Mouse (Mus musculus): ENCODE results near the gene Jund. TPM values are rescaled to one million over a fixed set of nuclear protein-coding genes. Genes with fewer than 3 reads are reported as not detected.

Jund gene
- polyA plus RNA-seq, 1 experiment = not detected

DNA sequence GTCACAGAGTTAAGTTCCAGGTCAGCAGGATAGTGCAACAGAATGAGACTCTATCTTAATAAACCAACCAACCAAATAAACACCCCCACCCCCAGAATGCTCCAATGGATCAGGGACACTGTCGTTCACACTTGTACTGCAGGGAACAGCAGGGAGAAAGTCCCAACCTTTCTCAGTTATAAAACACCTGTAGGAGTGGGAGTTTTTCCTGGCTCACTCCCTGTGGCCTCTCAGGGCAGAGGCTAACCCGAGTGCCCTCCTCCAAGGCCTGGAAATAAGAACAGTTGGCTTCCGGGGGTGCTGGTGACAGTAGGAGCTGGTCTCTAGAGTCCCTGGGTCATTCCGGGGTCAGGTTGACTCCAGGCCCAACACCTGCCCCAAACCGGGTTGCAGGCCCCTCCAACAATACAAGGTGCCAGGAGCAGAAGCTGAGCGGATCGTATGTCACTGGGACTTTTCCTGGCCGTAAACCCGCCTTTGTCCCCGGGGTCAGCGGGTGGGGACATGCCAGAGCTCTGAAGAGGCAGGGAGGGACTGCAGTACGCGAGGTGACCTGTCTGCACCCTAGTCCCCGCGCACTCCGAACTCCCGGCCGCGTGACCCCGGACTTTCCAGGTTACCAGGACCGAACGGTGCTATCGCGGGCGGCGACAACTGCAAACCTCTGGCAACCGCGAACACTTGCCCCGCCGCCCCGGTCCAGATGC lies 39.7 kb upstream of the Jund start:
- H3K4me1 ChIP-seq (ENCODE audit: control insufficient read depth, insufficient read depth, low read length) = peaks cover 18% of the 10 kb centered on the region
- peak overlapping the region; percentile 78 for H3K4me3 ChIP-seq (ENCODE audit: insufficient read depth, low read depth, low read length)
- H3K27ac ChIP-seq (ENCODE audit: insufficient read depth, low read depth, low read length) = no peak overlapping the region
- TF ChIP-seq POLR2A (IDR thresholded peaks at IDR 0.05; ENCODE audit: insufficient read depth, low read depth, low read length) (no peak), CTCF (IDR thresholded peaks at IDR 0.05; ENCODE audit: insufficient read depth, low read depth, low read length) (peak; percentile 13; the same call in 1 of the 2 replicates)
- WGBS = 1% methylated on average over 31 of the region's 31 CpGs

DNA sequence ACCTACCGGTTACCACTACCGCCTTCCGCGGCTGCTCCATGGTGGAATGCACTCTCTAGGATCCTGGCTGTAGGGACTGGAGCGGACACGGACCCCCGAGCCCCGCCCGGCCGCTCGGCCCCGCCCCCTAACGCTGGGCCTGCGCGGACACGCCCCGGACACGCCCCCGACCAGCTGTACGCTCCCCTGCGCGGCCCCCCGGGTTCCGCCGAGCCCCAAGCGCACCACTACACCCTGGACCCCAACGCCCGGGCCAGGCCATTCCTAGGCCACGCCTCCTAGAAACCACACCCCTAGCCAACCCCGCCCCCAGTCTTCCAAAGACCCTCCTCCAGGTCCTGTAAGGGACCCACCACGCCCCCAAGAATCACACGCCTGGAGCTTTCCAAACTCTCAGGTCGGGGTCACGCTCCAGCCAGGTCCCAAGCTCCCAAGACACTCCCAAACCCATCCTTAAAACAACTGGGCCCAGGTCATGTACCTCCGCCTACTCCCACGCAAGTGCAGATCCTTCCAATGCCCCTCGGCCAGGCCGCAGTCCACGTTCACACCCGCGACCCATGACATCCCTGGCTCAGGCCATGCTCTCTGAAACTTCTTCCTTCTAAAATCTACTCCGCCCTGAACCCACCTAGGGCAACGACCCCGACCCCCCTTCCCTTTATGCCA lies 39.0 kb upstream of the Jund start:
- H3K4me1 ChIP-seq (ENCODE audit: control insufficient read depth, insufficient read depth, low read length) = peaks cover 18% of the 10 kb centered on the region
- H3K4me3 ChIP-seq (ENCODE audit: insufficient read depth, low read depth, low read length) = peak overlapping the region; percentile 78
- TF ChIP-seq CTCF (IDR thresholded peaks at IDR 0.05; ENCODE audit: insufficient read depth, low read depth, low read length) (no peak), POLR2A (IDR thresholded peaks at IDR 0.05; ENCODE audit: insufficient read depth, low read depth, low read length) (no peak)
- 1% methylated on average over 44 of the region's 44 CpGs for WGBS
- no peak overlapping the region for H3K27ac ChIP-seq (ENCODE audit: insufficient read depth, low read depth, low read length)

- peaks cover 18% of the 10 kb centered on the region for H3K4me1 ChIP-seq (ENCODE audit: control insufficient read depth, insufficient read depth, low read length)
- H3K27ac ChIP-seq (ENCODE audit: insufficient read depth, low read depth, low read length) = no peak within 1 kb of the TSS
- WGBS = 8% methylated on average over 14 of the region's 14 CpGs
- no peak for TF ChIP-seq CTCF (IDR thresholded peaks at IDR 0.05; ENCODE audit: insufficient read depth, low read depth, low read length)
- no peak for TF ChIP-seq POLR2A (IDR thresholded peaks at IDR 0.05; ENCODE audit: insufficient read depth, low read depth, low read length)
- peak within 1 kb of the TSS; percentile 78 for H3K4me3 ChIP-seq (ENCODE audit: insufficient read depth, low read depth, low read length)
These were observed 38.5 kb upstream of the Jund start, which contains the start of gene Pgpep1 for GRCm38 (mm10) chr8:70660273-70660725. TSS of gene Pgpep1 (minus strand) at chr8:70660388.

GRCm38 (mm10) chr8:70663691-70664090 lies 35.1 kb upstream of the Jund start:
- TF ChIP-seq POLR2A (IDR thresholded peaks at IDR 0.05; ENCODE audit: insufficient read depth, low read depth, low read length) (no peak), CTCF (IDR thresholded peaks at IDR 0.05; ENCODE audit: insufficient read depth, low read depth, low read length) (no peak)
- Histone ChIP-seq H3K4me1 (ENCODE audit: control insufficient read depth, insufficient read depth, low read length) (peaks cover 14% of the 10 kb centered on the region), H3K27ac (ENCODE audit: insufficient read depth, low read depth, low read length) (no peak overlapping the region), H3K4me3 (ENCODE audit: insufficient read depth, low read depth, low read length) (no peak overlapping the region)
- WGBS = 39% methylated on average over 4 of the region's 4 CpGs

GRCm38 (mm10) chr8:70664631-70665030 lies 34.1 kb upstream of the Jund start:
- H3K4me1 ChIP-seq (ENCODE audit: control insufficient read depth, insufficient read depth, low read length) = peaks cover 9% of the 10 kb centered on the region
- no peak overlapping the region for H3K27ac ChIP-seq (ENCODE audit: insufficient read depth, low read depth, low read length)
- TF ChIP-seq CTCF (IDR thresholded peaks at IDR 0.05; ENCODE audit: insufficient read depth, low read depth, low read length) (no peak), POLR2A (IDR thresholded peaks at IDR 0.05; ENCODE audit: insufficient read depth, low read depth, low read length) (no peak)
- H3K4me3 ChIP-seq (ENCODE audit: insufficient read depth, low read depth, low read length) = no peak overlapping the region
- WGBS = 80% methylated on average over 3 of the region's 3 CpGs

DNA sequence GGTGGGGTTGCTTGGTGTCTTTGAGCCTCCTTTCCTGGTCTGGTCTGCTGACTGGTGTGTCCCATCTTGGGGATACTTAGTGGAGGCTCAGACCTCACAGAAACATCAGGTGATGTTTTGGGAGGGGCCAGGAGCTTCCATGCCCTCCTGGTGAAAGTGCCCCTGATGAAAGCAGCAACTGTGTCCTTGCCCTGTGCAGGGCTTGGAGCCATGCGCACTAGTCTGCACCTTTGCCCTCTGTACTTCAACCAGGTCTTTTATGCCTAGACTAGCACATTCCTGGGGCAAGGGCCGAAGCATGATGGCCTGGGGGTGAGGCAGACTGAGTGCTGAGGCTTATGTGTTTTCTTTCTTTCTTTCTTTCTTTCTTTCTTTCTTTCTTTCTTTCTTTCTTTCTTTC lies 33.1 kb upstream of the Jund start:
- H3K4me1 ChIP-seq (ENCODE audit: control insufficient read depth, insufficient read depth, low read length) = no peaks in the 10 kb centered on the region
- no peak overlapping the region for H3K4me3 ChIP-seq (ENCODE audit: insufficient read depth, low read depth, low read length)
- TF ChIP-seq CTCF (IDR thresholded peaks at IDR 0.05; ENCODE audit: insufficient read depth, low read depth, low read length) (no peak), POLR2A (IDR thresholded peaks at IDR 0.05; ENCODE audit: insufficient read depth, low read depth, low read length) (no peak)
- 83% methylated on average over 2 of the region's 2 CpGs for WGBS
- no peak overlapping the region for H3K27ac ChIP-seq (ENCODE audit: insufficient read depth, low read depth, low read length)

DNA sequence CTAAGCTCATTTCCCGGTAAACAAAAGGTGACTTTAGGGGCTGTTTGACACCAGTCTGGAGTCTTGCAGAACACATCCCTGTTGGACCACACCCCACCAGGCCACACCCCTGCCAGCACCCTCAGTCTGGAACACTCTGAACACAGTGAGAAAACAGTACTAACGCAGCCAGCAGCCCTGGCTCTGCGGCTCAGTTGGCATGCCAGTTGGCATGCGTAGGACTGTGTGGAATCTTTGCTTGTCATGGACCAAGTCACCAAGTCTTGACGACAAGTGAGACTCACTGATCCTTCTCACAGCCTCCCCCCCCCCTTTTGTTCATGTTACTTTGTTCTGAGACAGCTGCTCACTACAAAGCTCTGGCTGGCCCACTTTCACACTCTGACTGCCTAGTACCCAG lies 31.7 kb upstream of the Jund start:
- WGBS = 51% methylated on average over 5 of the region's 5 CpGs
- Histone ChIP-seq H3K4me3 (ENCODE audit: insufficient read depth, low read depth, low read length) (no peak overlapping the region), H3K27ac (ENCODE audit: insufficient read depth, low read depth, low read length) (no peak overlapping the region), H3K4me1 (ENCODE audit: control insufficient read depth, insufficient read depth, low read length) (no peaks in the 10 kb centered on the region; the same call in 1 of the 2 replicates)
- TF ChIP-seq CTCF (IDR thresholded peaks at IDR 0.05; ENCODE audit: insufficient read depth, low read depth, low read length) (no peak), POLR2A (IDR thresholded peaks at IDR 0.05; ENCODE audit: insufficient read depth, low read depth, low read length) (no peak)

DNA sequence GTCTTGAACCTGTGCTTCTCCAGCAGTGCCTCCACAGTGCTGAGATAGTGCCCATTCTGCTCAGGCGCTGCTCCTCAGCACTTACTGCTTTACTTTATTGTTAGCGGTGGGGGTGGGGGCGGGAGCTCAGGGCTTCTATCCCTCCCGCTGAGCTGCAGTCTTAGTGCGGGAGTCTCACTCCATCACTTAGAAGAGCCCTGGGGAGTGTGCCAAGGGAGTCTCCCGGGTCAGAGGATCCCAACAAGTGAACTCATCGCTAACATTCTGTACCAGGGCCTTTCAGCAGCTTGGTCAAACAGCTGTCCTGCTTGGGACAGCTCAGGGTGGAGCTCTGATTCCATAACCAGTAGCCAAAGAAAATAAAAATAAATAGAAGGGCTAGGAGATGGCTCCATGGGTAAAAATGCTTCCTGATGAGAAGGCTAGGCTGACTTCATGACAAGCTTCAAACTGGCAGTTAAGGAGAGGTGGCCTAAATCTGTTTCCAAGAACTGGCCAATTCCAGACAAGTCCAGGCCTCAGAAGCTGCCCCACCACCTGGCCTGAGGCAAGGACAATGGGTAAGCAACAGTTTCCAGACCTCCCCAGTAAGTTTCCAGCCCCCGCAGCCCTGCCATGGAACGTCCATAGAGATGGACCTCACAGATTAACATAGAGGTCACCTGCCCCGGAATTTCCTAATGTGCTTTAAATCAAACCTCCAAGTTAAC lies 27.0 kb upstream of the Jund start:
- TF ChIP-seq CTCF (IDR thresholded peaks at IDR 0.05; ENCODE audit: insufficient read depth, low read depth, low read length) (no peak), POLR2A (IDR thresholded peaks at IDR 0.05; ENCODE audit: insufficient read depth, low read depth, low read length) (no peak)
- no peak overlapping the region for H3K27ac ChIP-seq (ENCODE audit: insufficient read depth, low read depth, low read length)
- H3K4me3 ChIP-seq (ENCODE audit: insufficient read depth, low read depth, low read length) = no peak overlapping the region
- peaks cover 17% of the 10 kb centered on the region for H3K4me1 ChIP-seq (ENCODE audit: control insufficient read depth, insufficient read depth, low read length)
- 58% methylated on average over 10 of the region's 10 CpGs for WGBS
